Mouse (Mus musculus) kidney, adult 11 months (tissue): Measurements from ENCODE around the gene Rbp2.
A peak's percentile ranks its signal among the peaks of the same experiment; 100 is the strongest.

Experiments used
- DNase-seq: peaks from one replicate; pipeline ENCODE4 v3.0.0; 2022

The Rbp2 gene

GRCm38 (mm10) chr9:98485815-98486214 lies at the start of gene Rbp2:
TSS of gene Rbp2 (plus strand) at chr9:98486115.
- DNase-seq = no peak

DNA sequence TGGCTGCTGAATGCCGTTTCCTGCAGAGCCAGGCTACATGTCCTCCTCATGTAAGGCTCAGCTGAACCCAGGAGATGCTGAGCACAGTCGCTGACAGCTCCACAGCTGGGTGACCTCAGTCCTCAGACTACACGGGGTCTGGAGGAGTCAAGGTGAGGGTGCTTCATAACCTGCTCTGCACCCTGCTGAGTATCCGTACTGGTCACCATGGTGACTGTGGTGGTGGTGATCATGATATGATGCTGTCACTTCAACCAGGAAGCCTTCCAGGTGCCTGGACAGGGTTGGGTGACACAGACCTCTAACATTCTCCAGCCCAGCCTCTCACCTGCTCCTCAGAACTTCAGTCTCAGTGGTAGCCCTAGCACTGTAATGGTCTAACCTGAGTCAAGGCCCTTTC lies 48.1 kb upstream of the Rbp2 start:
- DNase-seq = no peak

DNA sequence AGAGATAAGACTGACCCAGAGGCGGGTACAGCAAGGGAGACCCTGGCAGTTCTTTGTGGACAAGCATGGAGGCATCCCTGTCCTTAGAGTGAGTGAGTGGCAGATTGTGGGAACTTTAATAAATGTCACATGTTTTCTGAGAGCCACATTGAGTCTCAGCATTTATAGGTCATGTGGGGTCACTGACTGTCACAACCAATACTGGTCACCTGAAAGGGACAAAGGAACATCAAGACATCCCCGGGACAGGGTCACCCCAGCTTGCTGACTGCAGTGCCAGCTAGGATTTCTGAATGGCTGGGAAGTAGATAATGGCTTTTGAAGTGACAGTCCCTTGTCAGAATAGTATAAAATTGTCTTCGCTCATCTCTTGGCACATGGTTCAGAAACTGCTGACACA lies 46.8 kb upstream of the Rbp2 start:
- DNase-seq = no peak

- no peak for DNase-seq
Measured at GRCm38 (mm10) chr9:98442638-98443037, 43.3 kb upstream of the Rbp2 start.

DNA sequence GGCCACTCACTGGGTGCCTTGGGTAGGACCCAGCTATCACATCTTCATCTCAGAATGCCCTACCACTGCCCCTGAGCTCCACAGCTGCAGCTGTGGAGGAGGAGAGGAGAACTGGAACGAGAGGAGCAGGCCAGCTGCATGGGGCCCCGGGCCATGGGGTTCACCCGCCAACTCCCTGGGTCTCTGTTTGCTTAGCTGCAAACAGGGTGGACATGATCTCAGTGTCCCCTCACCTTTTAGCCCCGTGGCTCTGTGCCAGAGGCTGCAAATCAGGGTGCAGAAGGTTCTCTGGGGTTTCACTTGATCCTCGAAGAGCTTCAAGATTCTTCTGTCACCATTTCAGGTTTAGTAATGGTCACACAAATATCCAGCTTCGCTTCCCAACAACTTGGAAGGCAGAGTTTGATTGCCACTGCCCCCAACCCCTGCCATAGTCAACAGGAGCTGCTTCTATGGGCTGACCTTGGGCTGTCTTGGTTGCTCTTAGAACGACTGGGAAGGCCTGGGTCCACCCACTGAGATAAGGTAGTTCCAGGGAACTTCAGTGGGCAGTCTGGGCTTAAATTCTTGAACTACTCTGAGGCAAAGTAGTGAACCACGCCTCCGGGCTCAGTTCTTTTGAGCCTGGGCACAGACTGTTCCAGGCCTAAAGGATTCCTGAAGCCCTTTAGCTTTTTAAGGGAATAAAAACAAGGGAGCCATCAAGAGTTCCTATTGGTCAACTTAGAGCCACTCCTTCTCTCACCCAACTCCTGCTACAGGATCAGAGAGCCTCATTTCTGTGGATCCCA lies 40.4 kb upstream of the Rbp2 start:
- DNase-seq = no peak

DNA sequence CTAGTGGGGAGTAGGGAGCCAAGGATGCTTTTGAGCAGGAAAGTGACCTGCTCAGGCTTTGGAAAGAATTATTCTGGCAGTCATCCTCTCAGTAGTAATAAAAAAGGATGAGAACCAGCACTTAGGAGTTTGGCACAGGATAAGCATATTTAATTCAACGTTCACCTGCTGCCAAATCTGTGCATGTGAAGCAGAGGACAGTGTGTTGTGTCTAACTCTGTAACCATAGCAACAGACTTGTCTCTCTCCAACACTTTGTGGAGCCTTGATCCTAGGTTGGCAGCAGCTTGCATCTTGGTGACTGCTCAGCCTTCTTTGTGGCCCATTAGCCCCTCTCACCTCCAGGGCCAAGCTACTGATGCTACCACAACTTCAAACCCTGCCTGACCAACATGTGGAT lies 34.9 kb upstream of the Rbp2 start:
- no peak for DNase-seq

DNA sequence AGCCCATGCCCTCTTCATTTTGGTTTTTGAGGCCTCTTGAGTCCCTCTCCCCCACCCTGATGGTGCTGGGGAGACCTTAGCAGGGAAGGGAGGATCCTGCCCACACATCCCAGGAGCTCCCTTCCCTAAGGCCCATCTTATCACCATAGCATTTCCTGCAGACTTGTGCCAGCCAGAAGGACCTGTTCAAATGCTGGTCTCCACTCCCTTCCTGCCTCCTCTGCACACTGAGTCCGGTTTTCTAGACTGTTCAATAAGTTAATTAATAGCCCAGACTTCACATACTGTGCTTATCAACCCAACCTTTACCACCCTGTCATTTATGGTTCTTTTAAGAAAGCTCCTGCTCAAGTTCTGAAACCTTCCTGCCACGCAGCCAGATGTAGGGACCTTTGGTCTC lies 19.2 kb upstream of the Rbp2 start:
- no peak for DNase-seq

DNA sequence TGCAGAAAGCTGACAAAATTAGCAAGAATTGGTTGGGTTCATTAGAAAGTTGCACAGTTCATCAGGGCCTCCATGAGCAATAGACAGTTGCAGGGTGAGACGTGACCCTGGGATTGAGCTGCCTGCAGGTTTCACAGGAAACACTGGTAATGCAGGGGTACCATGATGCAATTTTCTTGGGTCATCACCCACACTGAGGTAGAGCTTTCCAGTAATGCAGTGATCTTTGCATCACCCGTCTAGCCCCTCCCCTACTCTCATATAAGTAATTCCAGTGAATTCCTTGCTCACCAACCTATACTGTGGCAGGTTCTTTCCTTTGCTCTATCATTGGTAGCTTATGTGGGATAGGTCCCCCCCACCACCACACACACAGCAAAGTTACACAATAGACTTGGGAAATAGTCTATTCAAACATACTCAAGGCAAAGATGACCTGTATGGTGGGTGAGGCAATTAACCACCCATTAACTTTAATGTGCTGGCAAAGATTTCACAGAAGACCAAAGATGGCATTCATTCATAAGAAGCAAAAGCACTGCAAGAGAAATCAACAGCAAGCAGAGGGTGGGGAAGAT lies 5.7 kb upstream of the Rbp2 start:
- no peak for DNase-seq

DNA sequence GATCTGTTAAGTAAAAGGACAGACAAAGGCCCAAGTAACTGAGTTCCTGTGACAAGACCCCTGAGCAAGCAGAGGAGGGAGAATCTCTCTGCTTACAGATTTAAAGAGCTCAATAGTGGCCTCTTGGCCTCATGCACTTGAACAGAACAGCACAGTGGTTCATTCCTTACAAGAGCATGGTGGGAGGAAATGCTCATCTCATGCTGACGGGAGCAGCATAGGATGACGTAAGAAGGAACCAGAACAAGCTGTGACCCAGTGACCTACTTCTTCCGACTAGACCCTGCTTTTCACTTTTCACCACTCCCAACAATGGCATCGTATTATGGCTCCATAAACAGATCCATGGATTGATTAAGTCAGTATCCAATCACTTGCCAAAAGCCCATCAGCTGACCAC lies 3.7 kb upstream of the Rbp2 start:
- DNase-seq = no peak

DNA sequence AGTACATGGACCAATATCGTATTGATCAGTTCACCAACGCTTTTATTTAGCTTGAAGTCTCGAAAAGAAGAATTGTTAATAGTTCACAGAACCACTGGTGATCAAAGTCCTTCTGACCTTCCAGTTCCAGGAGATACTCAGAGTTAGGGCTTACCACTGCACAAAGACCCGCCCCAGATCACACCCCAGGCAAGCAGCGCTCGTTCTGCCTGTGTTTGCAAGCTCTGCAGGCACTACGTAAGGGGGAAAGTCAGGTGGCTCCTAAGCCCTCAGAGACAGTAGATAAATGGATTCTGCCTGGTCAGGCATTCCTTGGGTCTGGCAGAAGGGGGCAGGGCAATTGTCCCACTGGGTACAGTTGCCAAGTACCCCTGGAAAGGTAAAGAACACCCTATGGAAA lies 895 bp upstream of the Rbp2 start:
- DNase-seq = no peak

GRCm38 (mm10) chr9:98487273-98487672 lies 1.4 kb downstream of the Rbp2 start:
- no peak for DNase-seq

DNA sequence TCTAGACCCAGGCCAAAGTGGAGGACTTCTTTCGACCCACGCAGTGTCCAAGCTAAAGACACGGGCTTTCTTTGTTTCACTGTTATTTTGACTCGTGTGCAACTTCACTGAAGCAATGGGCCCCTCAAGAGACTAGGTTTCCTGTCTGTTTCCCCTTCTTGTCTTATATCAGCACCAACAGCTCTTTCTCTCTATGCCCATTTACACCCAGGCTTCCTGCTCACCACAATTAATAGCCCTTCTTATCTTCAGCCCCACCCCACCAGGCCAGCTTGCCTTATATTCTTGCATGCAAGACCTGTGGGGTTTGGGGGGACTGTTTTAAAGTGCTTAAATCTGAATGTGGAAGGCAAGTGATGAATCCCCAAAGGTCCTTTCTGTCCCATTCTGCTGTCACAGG lies 3.6 kb downstream of the Rbp2 start:
- no peak for DNase-seq

GRCm38 (mm10) chr9:98490128-98490527 lies 4.2 kb downstream of the Rbp2 start:
- peak; percentile 27 for DNase-seq

- no peak for DNase-seq
Measured at GRCm38 (mm10) chr9:98491071-98491470, 5.2 kb downstream of the Rbp2 start.

DNA sequence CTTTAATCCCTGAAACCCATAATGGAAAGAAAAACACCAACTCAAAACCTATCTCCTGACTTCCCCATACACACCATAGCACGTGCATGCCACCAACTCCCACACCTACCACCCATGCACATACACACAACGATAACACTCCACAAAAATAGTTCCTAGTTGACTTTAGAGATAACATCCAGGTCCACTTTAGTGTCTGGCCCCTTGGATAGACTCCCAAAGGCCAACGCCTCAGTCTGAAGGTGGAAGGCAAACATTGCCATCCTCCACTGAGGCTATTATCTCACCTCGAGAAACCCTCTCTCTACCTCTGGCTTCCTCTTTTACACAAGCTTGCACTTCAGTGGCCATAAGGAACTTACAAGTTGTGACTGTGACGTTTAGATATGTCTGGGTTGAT lies 6.3 kb downstream of the Rbp2 start:
- DNase-seq = no peak

DNA sequence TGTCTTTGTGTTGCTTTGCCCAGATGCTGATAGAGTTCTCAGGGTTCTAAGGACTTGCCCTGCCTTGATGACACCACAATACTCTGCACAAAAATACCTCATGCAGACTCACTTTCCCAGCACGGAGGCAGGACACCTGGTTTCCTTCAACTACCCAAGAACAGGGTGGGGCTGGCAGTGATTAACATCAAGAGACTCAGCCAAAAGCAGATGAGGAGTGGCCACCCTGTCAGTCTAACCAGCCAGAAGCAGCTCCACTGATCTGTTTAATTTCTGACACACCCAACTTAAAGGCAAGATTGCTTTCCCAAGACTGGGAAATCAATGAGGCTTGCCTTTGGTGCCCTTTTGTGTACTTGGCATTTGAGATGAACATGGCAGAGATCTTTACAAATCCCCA lies 6.9 kb downstream of the Rbp2 start:
- DNase-seq = no peak

GRCm38 (mm10) chr9:98497157-98497556 lies 11.2 kb downstream of the Rbp2 start:
- DNase-seq = peak; percentile 49

GRCm38 (mm10) chr9:98497990-98498389 lies 12.1 kb downstream of the Rbp2 start:
- peak; percentile 21 for DNase-seq

DNA sequence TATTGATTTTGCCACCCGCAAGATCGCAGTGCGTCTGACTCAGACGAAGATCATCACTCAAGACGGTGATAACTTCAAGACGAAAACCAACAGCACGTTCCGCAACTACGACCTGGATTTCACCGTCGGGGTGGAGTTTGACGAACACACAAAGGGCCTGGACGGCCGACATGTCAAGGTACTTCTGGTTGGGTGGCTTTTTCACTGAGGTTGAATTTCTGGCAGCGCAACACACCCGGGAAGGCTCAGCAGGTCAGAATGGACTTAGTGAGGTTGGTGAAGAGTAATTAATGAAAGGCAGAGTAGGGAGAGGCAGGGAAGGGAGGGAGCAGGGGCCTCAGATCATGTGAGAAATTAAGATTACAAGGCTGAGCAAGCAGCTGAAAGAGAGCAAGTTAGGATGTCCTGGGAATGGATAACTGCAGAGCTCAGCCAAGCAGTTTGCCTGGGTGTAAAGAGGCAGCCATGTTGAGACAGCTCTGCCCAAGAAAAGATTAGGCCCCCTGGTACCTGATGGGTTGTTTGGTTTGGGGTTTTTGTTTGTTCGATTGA lies 12.9 kb downstream of the Rbp2 start:
- no peak for DNase-seq

DNA sequence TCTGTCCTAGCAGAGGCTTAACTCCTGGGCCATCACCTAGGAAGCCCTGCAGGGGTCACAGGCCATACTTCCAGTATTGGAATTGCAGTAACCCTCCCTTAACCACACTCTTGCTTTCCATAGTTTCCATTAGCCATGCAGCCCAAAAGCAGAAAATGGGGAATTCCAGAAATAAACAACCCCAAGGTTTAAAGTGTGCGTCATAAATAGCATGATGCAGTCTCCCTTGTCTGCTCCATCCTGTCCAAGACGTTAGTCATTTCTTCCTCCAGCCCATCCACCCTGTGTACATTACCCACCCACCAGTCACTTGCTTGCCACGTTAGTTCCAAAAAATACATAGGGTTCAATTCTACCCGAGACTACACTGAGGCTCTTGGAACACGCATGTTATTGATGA lies 13.7 kb downstream of the Rbp2 start:
- no peak for DNase-seq

- no peak for DNase-seq
Measured at GRCm38 (mm10) chr9:98507480-98507879, 21.6 kb downstream of the Rbp2 start.

DNA sequence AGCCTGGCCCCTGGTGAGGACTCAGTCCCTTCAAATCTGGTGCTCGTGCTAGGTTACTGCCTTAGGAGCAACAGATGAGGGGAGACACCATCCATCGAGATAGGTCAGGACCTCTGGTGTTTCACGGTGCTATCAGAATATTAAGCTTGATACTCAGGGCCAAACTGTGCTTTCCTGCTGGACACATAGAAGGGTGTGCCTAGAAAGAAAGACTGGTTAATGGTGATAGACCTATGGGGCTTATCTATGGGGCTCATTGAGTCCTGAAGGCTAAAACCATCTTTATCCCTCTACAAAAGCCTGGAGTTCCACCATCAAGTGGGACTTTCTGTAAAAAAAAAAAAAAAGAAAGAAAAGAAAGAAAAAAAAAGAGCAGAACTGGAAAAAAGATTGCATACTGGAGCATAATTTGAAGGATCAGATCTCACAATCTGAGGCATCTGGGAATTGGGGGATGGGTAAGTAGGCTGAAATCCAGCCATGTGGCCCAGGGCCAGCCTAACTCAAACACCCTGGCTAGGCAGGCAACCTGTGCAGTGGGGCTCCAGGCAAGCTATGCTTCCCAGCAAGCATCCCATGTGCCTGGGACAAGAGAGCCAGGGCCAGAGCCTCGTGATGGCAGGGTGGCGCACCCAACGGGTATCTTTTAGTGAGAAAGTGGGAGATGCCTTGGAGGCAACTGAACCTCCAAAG lies 24.6 kb downstream of the Rbp2 start:
- DNase-seq = no peak

GRCm38 (mm10) chr9:98523872-98524271 lies 38.0 kb downstream of the Rbp2 start:
- no peak for DNase-seq
